Mouse (Mus musculus): Measurements from ENCODE around the gene Hyls1.

- no peak for TF ChIP-seq CTCF (IDR thresholded peaks at IDR 0.05; ENCODE audit: low read depth)
- no peak for TF ChIP-seq EP300 (optimal IDR thresholded peaks at IDR 0.05)
Measured at GRCm38 (mm10) chr9:35570663-35571062, 465 bp upstream of the Hyls1 start.

Data from stomach, postnatal 0 days (tissue).